Comparison of ENCODE assay signal across 26 mouse cellular contexts in genomic region chr6:58907791-58908190, GRCm38 (mm10). TPM values are rescaled to one million over a fixed set of nuclear protein-coding genes. Genes with fewer than 3 reads are reported as not detected.
A peak's percentile ranks its signal among the peaks of the same experiment; 100 is the strongest.
DNase-seq lines count a peak whose midpoint lies in the region; ATAC-seq and TF ChIP-seq lines count a peak whose summit lies in the region.
"Had no signal": no experiment of that assay in that cellular context is flagged by ENCODE, and none has a peak within 500 bp of the region (broad histone marks: within the 10 kb centered on the region; RNA-seq: fewer than 3 reads in every experiment).

No protein-coding gene starts in this region.

- peaks cover 19% of the 10 kb centered on the region for H3K9me3 ChIP-seq in hindbrain, embryonic 13.5 days
- no peaks in the 10 kb centered on the region; the same call in none of the 2 replicates for H3K9me3 ChIP-seq in hindbrain, embryonic 11.5 days (ENCODE audit: control insufficient read depth, low read length)
- H3K9me3 ChIP-seq in midbrain, embryonic 12.5 days: peaks cover 8% of the 10 kb centered on the region
- H3K9me3 ChIP-seq in midbrain, embryonic 11.5 days (ENCODE audit: control insufficient read depth, low read length): 0 out of 2 replicates have a peak, but pooled peaks cover 4% of the 10 kb centered on the region
- 0 out of 2 replicates have a peak, but pooled peaks cover 4% of the 10 kb centered on the region for H3K9me3 ChIP-seq in hindbrain, postnatal 0 days (ENCODE audit: low read length)
- H3K9me3 ChIP-seq in neural tube, embryonic 14.5 days (ENCODE audit: control insufficient read depth, low read length): peaks cover 5% of the 10 kb centered on the region; the same call in 1 of the 2 replicates
- H3K9me3 ChIP-seq: G1E had no signal

- H3K27ac ChIP-seq in hindbrain, embryonic 13.5 days: peak overlapping the region; percentile 86
- no peak overlapping the region for H3K27ac ChIP-seq in hindbrain, embryonic 11.5 days (ENCODE audit: low read depth, low read length)
- 0 out of 2 replicates have a peak overlapping the region, but pooled peaks have one; percentile 64 for H3K27ac ChIP-seq in midbrain, embryonic 12.5 days (replicated peaks)
- no peak overlapping the region for H3K27ac ChIP-seq in midbrain, embryonic 11.5 days (ENCODE audit: low read depth, low read length)
- peak overlapping the region; percentile 81 for H3K27ac ChIP-seq in hindbrain, postnatal 0 days
- H3K27ac ChIP-seq in neural tube, embryonic 14.5 days (ENCODE audit: low read depth, low read length): peak overlapping the region; percentile 2; the same call in 1 of the 2 replicates
- H3K27ac ChIP-seq: embryonic facial prominence, embryonic 15.5 days; heart, adult 2 months; heart, embryonic 13.5 days; neural tube, embryonic 12.5 days had no signal

- no peak for TF ChIP-seq CTCF in hindbrain, postnatal 0 days (IDR thresholded peaks at IDR 0.05; ENCODE audit: low read depth)

- no peak overlapping the region for H3K9ac ChIP-seq in hindbrain, embryonic 13.5 days
- no peak overlapping the region for H3K9ac ChIP-seq in hindbrain, embryonic 11.5 days (ENCODE audit: low read depth, low read length)
- no peak overlapping the region for H3K9ac ChIP-seq in midbrain, embryonic 12.5 days (replicated peaks)
- H3K9ac ChIP-seq in midbrain, embryonic 11.5 days (ENCODE audit: low read length): no peak overlapping the region
- H3K9ac ChIP-seq in hindbrain, postnatal 0 days (replicated peaks; ENCODE audit: low read length): no peak overlapping the region
- no peak overlapping the region for H3K9ac ChIP-seq in neural tube, embryonic 14.5 days (replicated peaks; ENCODE audit: low read depth, low read length)
- H3K9ac ChIP-seq: embryonic facial prominence, embryonic 15.5 days; heart, embryonic 13.5 days; neural tube, embryonic 12.5 days had no signal

- 62% methylated on average over 2 of the region's 2 CpGs for WGBS in hindbrain, embryonic 13.5 days
- 73% methylated on average over 2 of the region's 2 CpGs for WGBS in hindbrain, embryonic 11.5 days
- WGBS in midbrain, embryonic 12.5 days: 68% methylated on average over 2 of the region's 2 CpGs
- WGBS in midbrain, embryonic 11.5 days: 74% methylated on average over 2 of the region's 2 CpGs
- WGBS in hindbrain, postnatal 0 days: 56% methylated on average over 2 of the region's 2 CpGs
- WGBS in neural tube, embryonic 14.5 days: 65% methylated on average over 2 of the region's 2 CpGs

- no peak overlapping the region; the same call in 1 of the 2 replicates for H3K4me3 ChIP-seq in hindbrain, embryonic 13.5 days
- no peak overlapping the region for H3K4me3 ChIP-seq in hindbrain, embryonic 11.5 days (ENCODE audit: low read depth, low read length)
- no peak overlapping the region for H3K4me3 ChIP-seq in midbrain, embryonic 12.5 days
- no peak overlapping the region for H3K4me3 ChIP-seq in midbrain, embryonic 11.5 days (ENCODE audit: low read depth, low read length)
- H3K4me3 ChIP-seq in hindbrain, postnatal 0 days (ENCODE audit: low read length): no peak overlapping the region
- H3K4me3 ChIP-seq in neural tube, embryonic 14.5 days (ENCODE audit: low read depth, low read length): 0 out of 2 replicates have a peak overlapping the region, but pooled peaks have one; percentile 31
- H3K4me3 ChIP-seq: heart, adult 2 months had no signal

- DNase-seq in hindbrain, embryonic 11.5 days (ENCODE audit: low spot score): no peak
- no peak for DNase-seq in midbrain, embryonic 11.5 days (ENCODE audit: low spot score, missing footprints)
- no peak for DNase-seq in hindbrain, postnatal 0 days (ENCODE audit: low spot score)
- no peak for DNase-seq in urinary bladder, adult 18-20 months (ENCODE audit: low spot score in 2 of 2)
- DNase-seq: adrenal gland, adult 2 months; B cell, adult 2 months; cerebellum, adult 11-12 months; gastrocnemius, postnatal 36 days; heart, adult 2 months; kidney, adult 18-20 months; kidney, postnatal 4 days; right cerebral cortex, adult 18-20 months; thymus, adult 18-20 months; thymus, postnatal 36 days had no signal

- H3K36me3 ChIP-seq in hindbrain, embryonic 13.5 days: peaks cover 22% of the 10 kb centered on the region
- H3K36me3 ChIP-seq in hindbrain, embryonic 11.5 days (ENCODE audit: control insufficient read depth, insufficient read depth, low read length): no peaks in the 10 kb centered on the region
- peaks cover 10% of the 10 kb centered on the region; the same call in 1 of the 2 replicates for H3K36me3 ChIP-seq in midbrain, embryonic 12.5 days
- 0 out of 2 replicates have a peak, but pooled peaks cover 2% of the 10 kb centered on the region for H3K36me3 ChIP-seq in midbrain, embryonic 11.5 days (ENCODE audit: control insufficient read depth, insufficient read depth, low read length)
- no peaks in the 10 kb centered on the region; the same call in 1 of the 2 replicates for H3K36me3 ChIP-seq in hindbrain, postnatal 0 days (ENCODE audit: insufficient read depth, low read length)
- H3K36me3 ChIP-seq in neural tube, embryonic 14.5 days (ENCODE audit: control insufficient read depth, insufficient read depth, low read length): no peaks in the 10 kb centered on the region
- H3K36me3 ChIP-seq: G1E had no signal

- no peaks in the 10 kb centered on the region for H3K27me3 ChIP-seq in hindbrain, embryonic 13.5 days
- H3K27me3 ChIP-seq in hindbrain, embryonic 11.5 days (ENCODE audit: control insufficient read depth, insufficient read depth, low read length): no peaks in the 10 kb centered on the region
- H3K27me3 ChIP-seq in midbrain, embryonic 12.5 days: no peaks in the 10 kb centered on the region
- H3K27me3 ChIP-seq in midbrain, embryonic 11.5 days (ENCODE audit: control insufficient read depth, insufficient read depth, low read length): no peaks in the 10 kb centered on the region
- H3K27me3 ChIP-seq in hindbrain, postnatal 0 days (ENCODE audit: insufficient read depth, low read length): no peaks in the 10 kb centered on the region
- no peaks in the 10 kb centered on the region for H3K27me3 ChIP-seq in neural tube, embryonic 14.5 days (ENCODE audit: control insufficient read depth, insufficient read depth, low read length)
- H3K27me3 ChIP-seq: CH12.LX; embryonic facial prominence, embryonic 15.5 days; heart, embryonic 13.5 days; neural tube, embryonic 12.5 days; Patski had no signal

- H3K4me1 ChIP-seq in hindbrain, embryonic 13.5 days (replicated peaks): peaks cover 9% of the 10 kb centered on the region
- no peaks in the 10 kb centered on the region for H3K4me1 ChIP-seq in hindbrain, embryonic 11.5 days (replicated peaks; ENCODE audit: control insufficient read depth, insufficient read depth, low read length)
- no peaks in the 10 kb centered on the region for H3K4me1 ChIP-seq in midbrain, embryonic 12.5 days
- no peaks in the 10 kb centered on the region for H3K4me1 ChIP-seq in midbrain, embryonic 11.5 days (ENCODE audit: control insufficient read depth, insufficient read depth, low read length)
- H3K4me1 ChIP-seq in hindbrain, postnatal 0 days (ENCODE audit: insufficient read depth, low read length): no peaks in the 10 kb centered on the region
- no peaks in the 10 kb centered on the region for H3K4me1 ChIP-seq in neural tube, embryonic 14.5 days (ENCODE audit: control insufficient read depth, insufficient read depth, low read length)
- H3K4me1 ChIP-seq: neural tube, embryonic 12.5 days had no signal

- H3K4me2 ChIP-seq in hindbrain, embryonic 13.5 days: peak overlapping the region; percentile 58; the same call in 1 of the 2 replicates
- H3K4me2 ChIP-seq in hindbrain, embryonic 11.5 days (replicated peaks; ENCODE audit: low read depth, low read length): no peak overlapping the region
- no peak overlapping the region for H3K4me2 ChIP-seq in midbrain, embryonic 12.5 days (replicated peaks)
- H3K4me2 ChIP-seq in midbrain, embryonic 11.5 days: no peak overlapping the region
- H3K4me2 ChIP-seq in hindbrain, postnatal 0 days (ENCODE audit: low read depth, low read length): peak overlapping the region; percentile 58; the same call in 1 of the 2 replicates
- H3K4me2 ChIP-seq in neural tube, embryonic 14.5 days (ENCODE audit: low read depth, low read length): peak overlapping the region; percentile 43; the same call in 1 of the 2 replicates

- no peak for ATAC-seq in hindbrain, embryonic 13.5 days (ENCODE audit: low FRiP score)
- ATAC-seq in hindbrain, embryonic 11.5 days (ENCODE audit: low FRiP score): no peak
- no peak for ATAC-seq in midbrain, embryonic 12.5 days (ENCODE audit: low FRiP score, low read depth)
- no peak for ATAC-seq in midbrain, embryonic 11.5 days (ENCODE audit: low FRiP score)
- ATAC-seq in hindbrain, postnatal 0 days: no peak
- no peak for ATAC-seq in neural tube, embryonic 14.5 days (ENCODE audit: low read depth)
- ATAC-seq: inflammation-experienced regulatory T-cells, adult 6 months; lung, postnatal 0 days; Patski had no signal

RNA-seq across cellular contexts. Expression of gene Nap1l5, which starts 0.9 kb away (rescaled TPM):
- 163 and 173 TPM in 2 replicates for polyA plus RNA-seq in hindbrain, embryonic 13.5 days (2015; fragmentation: Nextera tagmentation; extraction: Ambion mirVana)
- polyA plus RNA-seq in hindbrain, embryonic 11.5 days (2014; fragmentation: Nextera tagmentation; extraction: Ambion mirVana): 36.5 and 43.1 TPM in 2 replicates
- polyA plus RNA-seq in midbrain, embryonic 12.5 days (2016; fragmentation: Nextera tagmentation; extraction: Ambion mirVana): 63.2 and 64.3 TPM in 2 replicates
- polyA plus RNA-seq in midbrain, embryonic 11.5 days (2014; fragmentation: Nextera tagmentation; extraction: Ambion mirVana): 41.7 and 42.5 TPM in 2 replicates
- total RNA-seq in hindbrain, postnatal 0 days (2014; rRNA removed): 169 and 202 TPM in 2 replicates
- 670 and 683 TPM in 2 replicates for polyA plus RNA-seq in hindbrain, postnatal 0 days (2015; fragmentation: Nextera tagmentation; extraction: Ambion mirVana)
- polyA plus RNA-seq in neural tube, embryonic 14.5 days (2014; fragmentation: Nextera tagmentation; extraction: Ambion mirVana): 374 and 564 TPM in 2 replicates
- total RNA-seq: CH12.LX; G1E; gastrocnemius, postnatal 36 days had no signal
- polyA plus RNA-seq: G1E; liver, adult 2 months; Patski had no signal

Comparison
In these comparisons a context has a peak if more than half of its experiments do, and no peak if none do; other contexts are left out.
1. H3K27ac ChIP-seq: peak in hindbrain, embryonic 13.5 days (single experiment), midbrain, embryonic 12.5 days (single experiment), hindbrain, postnatal 0 days (single experiment) and neural tube, embryonic 14.5 days (single experiment); none in hindbrain, embryonic 11.5 days (single experiment) and midbrain, embryonic 11.5 days (single experiment).
2. H3K4me2 ChIP-seq: peak in hindbrain, embryonic 13.5 days (single experiment), hindbrain, postnatal 0 days (single experiment) and neural tube, embryonic 14.5 days (single experiment); none in hindbrain, embryonic 11.5 days (single experiment), midbrain, embryonic 12.5 days (single experiment) and midbrain, embryonic 11.5 days (single experiment).